Mouse (Mus musculus): Measurements from ENCODE around the gene Gm10392. TPM values are rescaled to one million over a fixed set of nuclear protein-coding genes. Genes with fewer than 3 reads are reported as not detected.
A peak's percentile ranks its signal among the peaks of the same experiment; 100 is the strongest.
"Not testable (repeated sequence)": the region's sequence is repeated elsewhere in the genome, so short reads cannot be mapped to it uniquely, and the experiment has no call there.

The Gm10392 gene
- polyA plus RNA-seq (2016; fragmentation: Nextera tagmentation; extraction: Ambion mirVana) = not detected in 2 replicates

- H3K4me3 ChIP-seq = no peak within 1 kb of the TSS
- H3K27ac ChIP-seq (ENCODE audit: poor library complexity, severe bottlenecking) = no peak within 1 kb of the TSS
- no peak within 1 kb of the TSS for H3K4me2 ChIP-seq
- H3K9me3 ChIP-seq (replicated peaks) = no peaks in the 10 kb centered on the region
- H3K9ac ChIP-seq = no peak within 1 kb of the TSS
- no peak for ATAC-seq (ENCODE audit: insufficient number of reproducible peaks, low FRiP score)
- H3K27me3 ChIP-seq (replicated peaks) = peaks cover 25% of the 10 kb centered on the region
- 51% methylated on average over 5 of the region's 5 CpGs for WGBS
- H3K4me1 ChIP-seq (replicated peaks) = peaks cover 23% of the 10 kb centered on the region
- no peaks in the 10 kb centered on the region for H3K36me3 ChIP-seq
These were observed at the start of gene Gm10392 for GRCm38 (mm10) chr11:77519043-77519442. Gene Gm10392, minus strand, starts transcription at chr11:77519198.

GRCm38 (mm10) chr11:77545261-77545660, 26.3 kb upstream of the Gm10392 start:
- H3K27ac ChIP-seq (ENCODE audit: poor library complexity, severe bottlenecking) = no peak overlapping the region
- ATAC-seq (ENCODE audit: insufficient number of reproducible peaks, low FRiP score) = no peak
- H3K4me3 ChIP-seq = no peak overlapping the region
- no peaks in the 10 kb centered on the region for H3K27me3 ChIP-seq (replicated peaks)
- H3K4me2 ChIP-seq = no peak overlapping the region
- WGBS = 94% methylated on average over 7 of the region's 7 CpGs
- no peaks in the 10 kb centered on the region for H3K9me3 ChIP-seq (replicated peaks)
- no peak overlapping the region for H3K9ac ChIP-seq
- no peaks in the 10 kb centered on the region for H3K4me1 ChIP-seq (replicated peaks)
- H3K36me3 ChIP-seq = peaks cover 79% of the 10 kb centered on the region

- no peak for ATAC-seq (ENCODE audit: insufficient number of reproducible peaks, low FRiP score)
- Histone ChIP-seq H3K4me1 (replicated peaks) (no peaks in the 10 kb centered on the region), H3K36me3 (peaks cover 26% of the 10 kb centered on the region), H3K4me2 (no peak overlapping the region), H3K27me3 (replicated peaks) (no peaks in the 10 kb centered on the region), H3K27ac (ENCODE audit: poor library complexity, severe bottlenecking) (no peak overlapping the region), H3K4me3 (no peak overlapping the region), H3K9me3 (replicated peaks) (no peaks in the 10 kb centered on the region), H3K9ac (no peak overlapping the region)
- 85% methylated on average over 4 of the region's 4 CpGs for WGBS
These were observed 13.3 kb upstream of the Gm10392 start for GRCm38 (mm10) chr11:77532202-77532846.

- Histone ChIP-seq H3K4me1 (replicated peaks) (no peaks in the 10 kb centered on the region), H3K9ac (no peak overlapping the region), H3K4me3 (no peak overlapping the region), H3K9me3 (replicated peaks) (no peaks in the 10 kb centered on the region), H3K36me3 (peaks cover 17% of the 10 kb centered on the region), H3K27me3 (replicated peaks) (no peaks in the 10 kb centered on the region), H3K27ac (ENCODE audit: poor library complexity, severe bottlenecking) (no peak overlapping the region), H3K4me2 (no peak overlapping the region)
- no peak for ATAC-seq (ENCODE audit: insufficient number of reproducible peaks, low FRiP score)
- 71% methylated on average over 2 of the region's 2 CpGs for WGBS
These were observed 11.9 kb upstream of the Gm10392 start for GRCm38 (mm10) chr11:77530862-77531261.

GRCm38 (mm10) chr11:77529644-77530043, 10.6 kb upstream of the Gm10392 start:
- Histone ChIP-seq H3K36me3 (peaks cover 16% of the 10 kb centered on the region), H3K9ac (no peak overlapping the region), H3K9me3 (replicated peaks) (no peaks in the 10 kb centered on the region), H3K4me2 (no peak overlapping the region), H3K4me3 (no peak overlapping the region), H3K27me3 (replicated peaks) (no peaks in the 10 kb centered on the region), H3K4me1 (replicated peaks) (no peaks in the 10 kb centered on the region), H3K27ac (ENCODE audit: poor library complexity, severe bottlenecking) (no peak overlapping the region)
- no peak for ATAC-seq (ENCODE audit: insufficient number of reproducible peaks, low FRiP score)
- WGBS = 68% methylated on average over 3 of the region's 3 CpGs

- not testable (repeated sequence) for ATAC-seq (ENCODE audit: insufficient number of reproducible peaks, low FRiP score); H3K9ac ChIP-seq; H3K27me3 ChIP-seq (replicated peaks); H3K27ac ChIP-seq (ENCODE audit: poor library complexity, severe bottlenecking); H3K4me1 ChIP-seq (replicated peaks); H3K4me2 ChIP-seq; H3K4me3 ChIP-seq; H3K36me3 ChIP-seq; H3K9me3 ChIP-seq (replicated peaks)
- WGBS = 93% methylated on average over 3 of the region's 3 CpGs
These were observed 9.4 kb upstream of the Gm10392 start for GRCm38 (mm10) chr11:77528420-77528819.

GRCm38 (mm10) chr11:77525804-77526486, 6.9 kb upstream of the Gm10392 start:
- peaks cover 3% of the 10 kb centered on the region for H3K36me3 ChIP-seq
- no peak overlapping the region for H3K4me3 ChIP-seq
- H3K27me3 ChIP-seq (replicated peaks) = no peaks in the 10 kb centered on the region
- no peaks in the 10 kb centered on the region for H3K4me1 ChIP-seq (replicated peaks)
- 76% methylated on average over 3 of the region's 3 CpGs for WGBS
- no peak overlapping the region for H3K9ac ChIP-seq
- H3K27ac ChIP-seq (ENCODE audit: poor library complexity, severe bottlenecking) = no peak overlapping the region
- no peak overlapping the region for H3K4me2 ChIP-seq
- no peak for ATAC-seq (ENCODE audit: insufficient number of reproducible peaks, low FRiP score)
- H3K9me3 ChIP-seq (replicated peaks) = no peaks in the 10 kb centered on the region

GRCm38 (mm10) chr11:77520601-77521529, 1.9 kb upstream of the Gm10392 start:
- peaks cover 24% of the 10 kb centered on the region for H3K27me3 ChIP-seq (replicated peaks)
- no peaks in the 10 kb centered on the region for H3K36me3 ChIP-seq
- H3K9ac ChIP-seq = no peak overlapping the region
- WGBS = 49% methylated on average over 5 of the region's 5 CpGs
- H3K4me3 ChIP-seq = no peak overlapping the region
- H3K27ac ChIP-seq (ENCODE audit: poor library complexity, severe bottlenecking) = no peak overlapping the region
- no peaks in the 10 kb centered on the region for H3K9me3 ChIP-seq (replicated peaks)
- peaks cover 5% of the 10 kb centered on the region for H3K4me1 ChIP-seq (replicated peaks)
- no peak for ATAC-seq (ENCODE audit: insufficient number of reproducible peaks, low FRiP score)
- H3K4me2 ChIP-seq = no peak overlapping the region

- no peak overlapping the region for H3K4me2 ChIP-seq
- H3K4me1 ChIP-seq (replicated peaks) = peaks cover 28% of the 10 kb centered on the region
- no peaks in the 10 kb centered on the region for H3K36me3 ChIP-seq
- H3K27me3 ChIP-seq (replicated peaks) = peaks cover 25% of the 10 kb centered on the region
- WGBS = 78% methylated on average over 27 of the region's 27 CpGs
- H3K9me3 ChIP-seq (replicated peaks) = no peaks in the 10 kb centered on the region
- H3K27ac ChIP-seq (ENCODE audit: poor library complexity, severe bottlenecking) = no peak overlapping the region
- H3K4me3 ChIP-seq = no peak overlapping the region
- ATAC-seq (ENCODE audit: insufficient number of reproducible peaks, low FRiP score) = no peak
- H3K9ac ChIP-seq = no peak overlapping the region
These were observed 773 bp downstream of the Gm10392 start for GRCm38 (mm10) chr11:77518051-77518798.

- Histone ChIP-seq H3K36me3 (no peaks in the 10 kb centered on the region), H3K27me3 (replicated peaks) (peaks cover 25% of the 10 kb centered on the region), H3K4me2 (no peak overlapping the region), H3K9ac (no peak overlapping the region), H3K4me3 (0 out of 2 replicates have a peak overlapping the region, but pooled peaks have one; percentile 71), H3K9me3 (replicated peaks) (no peaks in the 10 kb centered on the region), H3K27ac (ENCODE audit: poor library complexity, severe bottlenecking) (no peak overlapping the region), H3K4me1 (replicated peaks) (peaks cover 35% of the 10 kb centered on the region)
- WGBS = 80% methylated on average over 5 of the region's 5 CpGs
- no peak for ATAC-seq (ENCODE audit: insufficient number of reproducible peaks, low FRiP score)
These were observed 2.2 kb downstream of the Gm10392 start for GRCm38 (mm10) chr11:77516553-77517425.
